Mouse (Mus musculus) kidney, postnatal 0 days (tissue): ENCODE results near the gene Rpl19. TPM values are rescaled to one million over a fixed set of nuclear protein-coding genes. Genes with fewer than 3 reads are reported as not detected.
A peak's percentile ranks its signal among the peaks of the same experiment; 100 is the strongest.

Source experiments
- ATAC-seq: fragments of 200-750 bp; cut with Nextera tagmentation; replicated peaks from 2 replicates; pipeline ENCODE4 v1.8.0; 2017; ENCODE audit warnings: low read depth, moderate number of reproducible peaks, moderate TSS enrichment, moderate library complexity; ENCODE audit not compliant: low FRiP score
- DNase-seq: peaks from one replicate; pipeline ENCODE4 v3.0.0-alpha.2; 2016; ENCODE audit warnings: low spot score
- H3K27ac ChIP-seq: fragments of 300-500 bp; sonication (generic); 2 replicates; pipeline ENCODE4 v1.5.1; 2014; ENCODE audit warnings: mild to moderate bottlenecking
- H3K27me3 ChIP-seq: fragments of 300-500 bp; sonication (generic); 2 replicates; pipeline ENCODE4 v1.6.1; 2014; ENCODE audit warnings: low read length, mixed read lengths; ENCODE audit not compliant: insufficient read depth
- H3K36me3 ChIP-seq: fragments of 300-500 bp; sonication (generic); 2 replicates; pipeline ENCODE4 v1.6.1; 2014; ENCODE audit warnings: low read length, mixed read lengths; ENCODE audit not compliant: insufficient read depth
- H3K4me1 ChIP-seq: fragments of 300-500 bp; sonication (generic); replicated peaks from 2 replicates; pipeline ENCODE4 v1.6.1; 2014; ENCODE audit warnings: antibody characterized with exemption, low read length, mixed read lengths; ENCODE audit not compliant: insufficient read depth
- H3K4me2 ChIP-seq: fragments of 300-500 bp; sonication (generic); 2 replicates; pipeline ENCODE4 v1.6.1; 2014; ENCODE audit warnings: mild to moderate bottlenecking, low read length, moderate library complexity, mixed read lengths
- H3K4me3 ChIP-seq: fragments of 300-500 bp; sonication (generic); replicated peaks from 2 replicates; pipeline ENCODE4 v1.5.1; 2014; ENCODE audit warnings: low read depth, low read length
- H3K9ac ChIP-seq: fragments of 300-500 bp; sonication (generic); 2 replicates; pipeline ENCODE4 v1.6.1; 2014; ENCODE audit warnings: low read depth, low read length
- H3K9me3 ChIP-seq: fragments of 300-500 bp; sonication (generic); replicated peaks from 2 replicates; pipeline ENCODE4 v1.6.1; 2016; ENCODE audit warnings: low read length, inconsistent platforms, mixed read lengths
- CTCF ChIP-seq: IDR thresholded peaks from 2 replicates; pipeline ENCODE4 v1.5.1; 2016; ENCODE audit warnings: antibody characterized with exemption, low read depth, mild to moderate bottlenecking, moderate library complexity
- WGBS: fragments of 180-500 bp; shearing (Covaris S2); extraction: QIAGEN DNeasy Blood & Tissue Kit; methylation state at CpG from one replicate; pipeline ENCODE4 v1.1.7; 2014; 5-methylcytosine and 5-hydroxymethylcytosine counted together
- polyA plus RNA-seq: library from polyadenylated mRNA; unstranded; fragments of >200 nt; fragmentation: Nextera tagmentation; extraction: Ambion mirVana; gene quantifications from 2 replicates; pipeline ENCODE4 v1.2.1, GENCODE M21; 2015

Rpl19 gene
- polyA plus RNA-seq, 1 experiment from 2014 or later = 1,182 TPM

GRCm38 (mm10) chr11:98034840-98035239, 8.3 kb downstream of the Rpl19 start:
- no peak for DNase-seq
- H3K36me3 ChIP-seq = peaks cover 16% of the 10 kb centered on the region
- 18% methylated on average over 4 of the region's 4 CpGs for WGBS
- H3K27me3 ChIP-seq = no peaks in the 10 kb centered on the region; the same call in 1 of the 2 replicates
- H3K9me3 ChIP-seq = no peaks in the 10 kb centered on the region
- no peak for ATAC-seq
- TF ChIP-seq CTCF = no peak
- H3K27ac ChIP-seq = no peak overlapping the region
- no peak overlapping the region for H3K4me3 ChIP-seq
- H3K4me2 ChIP-seq = no peak overlapping the region
- no peak overlapping the region for H3K9ac ChIP-seq
- 0 out of 2 replicates have a peak, but pooled peaks cover 6% of the 10 kb centered on the region for H3K4me1 ChIP-seq

DNA sequence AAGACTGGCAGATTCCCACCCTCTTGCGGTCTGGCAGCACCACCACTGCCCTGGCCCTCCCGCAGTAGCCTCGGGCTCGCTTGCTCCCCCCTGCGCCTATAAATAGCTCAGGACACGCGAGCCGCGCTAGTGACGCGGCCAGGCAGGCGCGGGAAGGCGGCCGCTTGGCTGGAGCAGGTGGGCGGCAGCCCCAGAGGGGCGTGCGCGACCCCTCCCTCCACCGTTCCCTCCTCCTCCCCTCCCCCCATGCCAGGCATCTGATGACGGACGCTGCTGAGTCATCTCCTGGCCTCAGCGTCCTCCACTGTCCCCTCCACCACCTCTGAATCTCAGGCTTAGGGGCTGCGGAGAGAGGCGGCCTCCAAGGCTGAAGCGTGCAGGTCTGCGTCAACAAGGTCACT, 9.5 kb downstream of the Rpl19 start:
- H3K27me3 ChIP-seq = no peaks in the 10 kb centered on the region; the same call in 1 of the 2 replicates
- under 1% methylated on average over 27 of the region's 27 CpGs for WGBS
- peak overlapping the region; percentile 57 for H3K4me2 ChIP-seq
- H3K9me3 ChIP-seq = no peaks in the 10 kb centered on the region
- H3K4me3 ChIP-seq = peak overlapping the region; percentile 19
- H3K36me3 ChIP-seq = peaks cover 4% of the 10 kb centered on the region; the same call in 1 of the 2 replicates
- TF ChIP-seq CTCF = 0 out of 2 replicates have a peak, but pooled peaks have one; percentile 19
- peak overlapping the region; percentile 24; the same call in 1 of the 2 replicates for H3K9ac ChIP-seq
- H3K27ac ChIP-seq = no peak overlapping the region
- ATAC-seq (peak; percentile 50; the same call in 1 of the 2 replicates), DNase-seq (peak; percentile 50)
- H3K4me1 ChIP-seq = 0 out of 2 replicates have a peak, but pooled peaks cover 6% of the 10 kb centered on the region

DNA sequence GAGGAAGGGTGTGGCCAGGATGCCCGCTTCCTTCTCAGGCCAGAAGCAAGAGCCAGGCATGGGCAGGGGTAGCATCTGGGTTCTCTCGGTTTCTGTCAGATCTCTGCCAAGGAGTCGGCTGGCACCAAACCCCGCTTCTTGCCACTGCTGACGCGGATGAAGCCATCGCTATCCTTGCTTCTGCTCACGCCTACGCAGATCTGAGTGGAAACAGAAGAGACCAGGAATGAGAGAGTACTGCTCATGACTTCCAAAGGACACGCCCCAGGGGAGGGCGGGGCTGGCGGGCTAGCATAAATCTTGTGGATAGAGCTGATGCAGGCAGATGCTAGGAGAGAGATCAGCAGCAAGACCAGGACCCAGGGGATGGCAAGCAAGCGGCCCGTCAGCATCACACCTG, 11.4 kb downstream of the Rpl19 start:
- no peak overlapping the region for H3K27ac ChIP-seq
- no peaks in the 10 kb centered on the region for H3K36me3 ChIP-seq
- no peaks in the 10 kb centered on the region; the same call in 1 of the 2 replicates for H3K27me3 ChIP-seq
- no peaks in the 10 kb centered on the region for H3K9me3 ChIP-seq
- no peak for DNase-seq
- 0 out of 2 replicates have a peak, but pooled peaks cover 6% of the 10 kb centered on the region for H3K4me1 ChIP-seq
- no peak overlapping the region for H3K4me2 ChIP-seq
- ATAC-seq = no peak
- TF ChIP-seq CTCF = no peak
- WGBS = 61% methylated on average over 14 of the region's 14 CpGs
- H3K9ac ChIP-seq = no peak overlapping the region
- no peak overlapping the region for H3K4me3 ChIP-seq

- Histone ChIP-seq H3K4me2 (no peak overlapping the region), H3K27me3 (no peaks in the 10 kb centered on the region; the same call in 1 of the 2 replicates), H3K9me3 (no peaks in the 10 kb centered on the region), H3K4me1 (peaks cover 4% of the 10 kb centered on the region; the same call in 1 of the 2 replicates), H3K4me3 (no peak overlapping the region), H3K9ac (no peak overlapping the region), H3K27ac (no peak overlapping the region), H3K36me3 (no peaks in the 10 kb centered on the region)
- 46% methylated on average over 8 of the region's 8 CpGs for WGBS
- no peak for ATAC-seq
- TF ChIP-seq CTCF = no peak
- DNase-seq = no peak
These were observed 14.5 kb downstream of the Rpl19 start for GRCm38 (mm10) chr11:98040975-98041374.

DNA sequence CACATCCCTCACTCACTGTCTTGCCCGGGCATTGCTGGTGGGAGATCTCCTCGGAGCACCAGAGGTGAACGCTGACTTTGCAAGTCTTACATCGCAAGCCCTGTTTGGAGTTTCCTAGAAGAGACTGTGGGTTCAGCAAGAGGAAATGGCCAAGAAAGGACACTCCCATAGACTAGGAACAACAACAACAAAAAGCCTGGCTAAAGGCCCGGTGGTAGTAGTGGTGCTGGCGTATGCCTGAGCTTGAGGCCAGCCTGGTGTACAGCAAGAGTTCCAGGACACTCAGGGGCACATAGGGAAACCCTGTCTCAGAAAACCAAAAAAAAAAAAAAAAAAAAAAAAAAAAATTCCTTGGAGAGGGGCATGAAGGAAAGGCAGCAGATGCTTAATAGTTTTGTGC, 16.2 kb downstream of the Rpl19 start:
- no peaks in the 10 kb centered on the region for H3K9me3 ChIP-seq
- no peak for TF ChIP-seq CTCF
- WGBS = 53% methylated on average over 6 of the region's 6 CpGs

DNA sequence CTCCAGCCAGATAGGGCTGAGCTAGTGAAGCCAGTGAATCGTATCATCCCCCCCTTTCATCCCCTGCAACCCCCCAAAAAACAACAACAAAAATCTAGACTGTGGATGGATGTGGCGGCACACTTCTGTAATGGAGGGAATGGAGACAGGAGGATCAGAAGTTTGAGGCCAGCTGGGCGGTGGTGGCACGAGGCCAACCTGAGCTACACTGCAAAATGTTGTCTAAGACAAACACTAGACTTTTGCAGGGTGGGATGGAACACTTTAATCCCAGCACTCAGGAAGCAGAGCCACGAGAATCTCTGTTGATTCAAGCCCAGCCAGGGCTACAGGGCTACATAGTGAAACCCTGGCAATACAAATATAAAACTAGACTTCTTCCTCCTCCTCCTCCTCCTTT, 17.6 kb downstream of the Rpl19 start:
- ATAC-seq (no peak), DNase-seq (no peak)
- WGBS = 60% methylated on average over 5 of the region's 5 CpGs
- no peak for TF ChIP-seq CTCF
- H3K4me2 ChIP-seq = no peak overlapping the region
- no peak overlapping the region for H3K9ac ChIP-seq
- H3K4me1 ChIP-seq = no peaks in the 10 kb centered on the region; the same call in 1 of the 2 replicates
- H3K36me3 ChIP-seq = no peaks in the 10 kb centered on the region
- no peak overlapping the region for H3K27ac ChIP-seq
- no peak overlapping the region for H3K4me3 ChIP-seq
- no peaks in the 10 kb centered on the region for H3K27me3 ChIP-seq
- H3K9me3 ChIP-seq = no peaks in the 10 kb centered on the region

More for the DNA sequence above, 16.2 kb downstream of the Rpl19 start:
- Histone ChIP-seq H3K9ac (no peak overlapping the region), H3K4me1 (no peaks in the 10 kb centered on the region; the same call in 1 of the 2 replicates), H3K4me2 (no peak overlapping the region), H3K36me3 (no peaks in the 10 kb centered on the region), H3K27me3 (no peaks in the 10 kb centered on the region), H3K27ac (no peak overlapping the region), H3K4me3 (no peak overlapping the region)
- DNase-seq = no peak
- ATAC-seq = no peak
